Mouse (Mus musculus) bone marrow macrophage, adult 2 months (primary cell): ENCODE measurements around the gene Nrxn2.

Experiments used
- CTCF ChIP-seq: IDR thresholded peaks from 2 replicates; pipeline ENCODE4 v1.5.1; 2012; ENCODE audit warnings: low read depth, mild to moderate bottlenecking, low read length, moderate library complexity
- POLR2A ChIP-seq: IDR thresholded peaks from 2 replicates; pipeline ENCODE4 v1.6.1; 2012; ENCODE audit warnings: mild to moderate bottlenecking, low read depth, low read length, borderline replicate concordance

DNA sequence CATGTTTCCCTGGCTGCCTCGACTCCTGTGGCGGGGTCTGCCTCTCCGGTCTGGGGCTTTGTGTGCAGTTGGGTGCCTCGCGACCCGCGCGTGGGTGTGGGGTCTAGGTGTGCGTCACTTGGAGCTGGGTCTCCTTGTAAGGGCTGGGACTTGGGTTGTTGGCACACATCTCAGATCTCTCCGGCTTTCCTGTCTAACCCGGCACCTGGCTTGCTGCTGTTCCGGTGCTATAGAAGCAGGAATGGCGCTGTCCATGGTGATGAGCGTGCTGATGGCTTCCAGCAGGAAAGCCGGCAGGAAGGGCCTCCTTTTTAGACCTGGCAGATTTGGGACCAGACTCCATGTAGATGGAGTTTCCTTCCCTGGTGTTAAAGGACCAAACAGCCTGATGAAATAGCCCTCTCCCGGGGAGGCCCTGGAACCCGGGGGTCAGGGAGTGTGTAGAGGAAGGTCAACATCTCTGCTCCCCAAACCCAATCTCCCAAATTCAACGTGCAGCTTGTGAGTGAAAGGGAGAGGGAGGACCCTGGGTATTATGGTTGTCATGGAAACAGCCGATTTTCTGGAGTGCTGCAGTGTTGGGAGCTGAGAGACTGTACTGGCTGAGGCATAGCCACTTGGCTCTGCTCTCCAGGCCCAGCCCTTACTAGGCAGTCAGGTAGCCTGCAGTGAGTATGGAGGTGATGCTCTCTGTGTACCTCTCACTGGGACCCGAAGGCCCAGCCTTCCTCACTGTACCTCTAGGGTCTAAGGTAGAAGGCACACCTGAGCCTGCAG lies 84.2 kb downstream of the Nrxn2 start:
- no peak for TF ChIP-seq POLR2A
- TF ChIP-seq CTCF: no peak
